Mouse (Mus musculus): ENCODE data around the gene Zfp865. TPM values are rescaled to one million over a fixed set of nuclear protein-coding genes. Genes with fewer than 3 reads are reported as not detected.
A peak's percentile ranks its signal among the peaks of the same experiment; 100 is the strongest.

Zfp865 gene
- polyA plus RNA-seq, 1 experiment from 2014 or later = 1.2 TPM

DNA sequence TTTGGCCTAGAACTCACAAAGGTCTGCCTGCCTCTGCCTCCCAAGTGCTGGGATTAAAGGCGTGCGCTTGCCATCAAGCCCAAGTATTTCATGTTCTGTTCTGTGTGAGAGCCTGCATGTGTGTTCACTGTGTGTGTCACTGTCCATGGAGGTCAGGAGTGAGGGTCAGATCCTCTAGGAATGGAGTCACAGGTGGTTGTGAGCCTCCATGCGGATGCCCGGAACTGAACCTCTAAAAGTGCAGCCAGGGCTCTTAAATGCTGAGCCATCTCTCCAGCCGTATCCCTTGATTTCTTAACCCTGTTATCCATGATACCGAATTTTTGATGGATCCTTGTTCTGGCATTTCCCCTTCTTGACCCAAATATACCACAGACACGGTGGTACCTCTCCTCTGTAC is 16.9 kb downstream of the Zfp865 start:
- Histone ChIP-seq H3K9me3 (replicated peaks; ENCODE audit: control insufficient read depth, low read length) (no peaks in the 10 kb centered on the region), H3K9ac (ENCODE audit: low read depth, low read length) (no peak overlapping the region), H3K4me2 (ENCODE audit: low read depth, low read length) (no peak overlapping the region), H3K27ac (ENCODE audit: low read length) (no peak overlapping the region), H3K4me1 (ENCODE audit: control insufficient read depth, low read depth, low read length) (peaks cover 14% of the 10 kb centered on the region), H3K4me3 (ENCODE audit: low read depth, low read length) (no peak overlapping the region), H3K36me3 (ENCODE audit: control insufficient read depth, insufficient read depth) (peaks cover 6% of the 10 kb centered on the region), H3K27me3 (ENCODE audit: control insufficient read depth, insufficient read depth, low read depth, low read length) (no peaks in the 10 kb centered on the region)
- 83% methylated on average over 7 of the region's 7 CpGs for WGBS (ENCODE audit: insufficient replicate concordance)
- ATAC-seq (ENCODE audit: low read depth) = no peak

DNA sequence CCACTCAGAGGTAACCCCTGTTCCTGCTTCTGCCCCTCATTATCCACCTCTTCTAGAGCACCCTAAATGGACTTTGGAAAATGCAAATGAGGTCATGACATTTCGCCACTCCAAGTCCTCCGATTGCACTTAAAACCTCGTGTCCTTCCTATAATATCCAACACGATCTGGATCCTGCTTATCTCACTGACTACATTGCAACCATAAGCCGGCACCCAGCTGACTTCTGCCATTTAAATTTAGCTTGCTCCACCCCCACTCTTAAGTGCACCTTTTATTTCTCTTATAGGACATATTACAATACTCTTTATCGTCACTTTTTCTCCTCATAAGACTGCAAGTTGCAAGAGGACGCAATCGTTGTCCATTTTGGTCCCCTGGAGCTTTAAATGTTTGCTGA is 17.3 kb downstream of the Zfp865 start:
- Histone ChIP-seq H3K9ac (ENCODE audit: low read depth, low read length) (no peak overlapping the region), H3K4me2 (ENCODE audit: low read depth, low read length) (peak overlapping the region; percentile 78), H3K27ac (ENCODE audit: low read length) (peak overlapping the region; percentile 95; the same call in 1 of the 2 replicates), H3K9me3 (replicated peaks; ENCODE audit: control insufficient read depth, low read length) (no peaks in the 10 kb centered on the region), H3K27me3 (ENCODE audit: control insufficient read depth, insufficient read depth, low read depth, low read length) (no peaks in the 10 kb centered on the region), H3K4me3 (ENCODE audit: low read depth, low read length) (peak overlapping the region; percentile 88), H3K4me1 (ENCODE audit: control insufficient read depth, low read depth, low read length) (peaks cover 14% of the 10 kb centered on the region), H3K36me3 (ENCODE audit: control insufficient read depth, insufficient read depth) (peaks cover 3% of the 10 kb centered on the region; the same call in 1 of the 2 replicates)
- ATAC-seq (ENCODE audit: low read depth) = no peak
- 59% methylated on average over 8 of the region's 8 CpGs for WGBS (ENCODE audit: insufficient replicate concordance)

GRCm38 (mm10) chr7:5038109-5038732 is 18.0 kb downstream of the Zfp865 start, which contains the start of gene Zfp784:
Zfp784 (minus strand) TSS chr7:5038446.
- Histone ChIP-seq H3K9ac (ENCODE audit: low read depth, low read length) (peak within 1 kb of the TSS; percentile 88), H3K27ac (ENCODE audit: low read length) (peak within 1 kb of the TSS; percentile 95), H3K36me3 (ENCODE audit: control insufficient read depth, insufficient read depth) (no peaks in the 10 kb centered on the region), H3K4me1 (ENCODE audit: control insufficient read depth, low read depth, low read length) (peaks cover 14% of the 10 kb centered on the region), H3K9me3 (replicated peaks; ENCODE audit: control insufficient read depth, low read length) (no peaks in the 10 kb centered on the region), H3K4me3 (ENCODE audit: low read depth, low read length) (peak within 1 kb of the TSS; percentile 88), H3K4me2 (ENCODE audit: low read depth, low read length) (peak within 1 kb of the TSS; percentile 78), H3K27me3 (ENCODE audit: control insufficient read depth, insufficient read depth, low read depth, low read length) (no peaks in the 10 kb centered on the region)
- under 1% methylated on average over 48 of the region's 48 CpGs for WGBS (ENCODE audit: insufficient replicate concordance)
- peak; percentile 99 for ATAC-seq (ENCODE audit: low read depth)

DNA sequence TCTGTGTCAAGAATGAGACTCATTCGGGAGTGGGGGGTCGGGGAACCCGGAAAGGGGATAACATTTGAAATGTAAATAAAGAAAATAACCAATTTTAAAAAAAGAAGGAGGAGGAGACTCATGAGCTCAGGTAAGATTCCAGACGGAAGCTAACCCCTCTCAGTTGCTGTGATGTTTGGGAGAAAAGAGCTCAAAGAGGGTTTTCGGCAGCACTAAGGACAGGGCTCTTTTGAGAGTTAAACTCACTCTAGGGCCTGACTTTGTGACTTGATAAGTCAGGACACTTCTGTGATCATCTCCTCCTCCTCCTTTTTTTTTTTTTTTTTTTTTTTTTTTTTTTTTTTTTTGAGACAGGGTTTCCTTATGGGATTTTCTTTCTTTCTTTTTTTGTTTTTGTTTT is 18.8 kb downstream of the Zfp865 start:
- peak overlapping the region; percentile 88 for H3K4me3 ChIP-seq (ENCODE audit: low read depth, low read length)
- no peaks in the 10 kb centered on the region for H3K27me3 ChIP-seq (ENCODE audit: control insufficient read depth, insufficient read depth, low read depth, low read length)
- no peak for ATAC-seq (ENCODE audit: low read depth)
- no peaks in the 10 kb centered on the region for H3K36me3 ChIP-seq (ENCODE audit: control insufficient read depth, insufficient read depth)
- WGBS (ENCODE audit: insufficient replicate concordance) = 22% methylated on average over 5 of the region's 5 CpGs
- peak overlapping the region; percentile 88 for H3K9ac ChIP-seq (ENCODE audit: low read depth, low read length)
- H3K4me1 ChIP-seq (ENCODE audit: control insufficient read depth, low read depth, low read length) = peaks cover 14% of the 10 kb centered on the region
- H3K9me3 ChIP-seq (replicated peaks; ENCODE audit: control insufficient read depth, low read length) = no peaks in the 10 kb centered on the region
- H3K27ac ChIP-seq (ENCODE audit: low read length) = peak overlapping the region; percentile 95
- peak overlapping the region; percentile 78 for H3K4me2 ChIP-seq (ENCODE audit: low read depth, low read length)

- Histone ChIP-seq H3K4me2 (ENCODE audit: low read depth, low read length) (no peak overlapping the region), H3K27ac (ENCODE audit: low read length) (no peak overlapping the region), H3K9me3 (replicated peaks; ENCODE audit: control insufficient read depth, low read length) (no peaks in the 10 kb centered on the region), H3K9ac (ENCODE audit: low read depth, low read length) (no peak overlapping the region), H3K4me1 (ENCODE audit: control insufficient read depth, low read depth, low read length) (no peaks in the 10 kb centered on the region), H3K4me3 (ENCODE audit: low read depth, low read length) (no peak overlapping the region), H3K36me3 (ENCODE audit: control insufficient read depth, insufficient read depth) (no peaks in the 10 kb centered on the region), H3K27me3 (ENCODE audit: control insufficient read depth, insufficient read depth, low read depth, low read length) (peaks cover 14% of the 10 kb centered on the region)
- 25% methylated on average over 2 of the region's 2 CpGs for WGBS (ENCODE audit: insufficient replicate concordance)
- no peak for ATAC-seq (ENCODE audit: low read depth)
These were observed 24.8 kb downstream of the Zfp865 start for GRCm38 (mm10) chr7:5044981-5045380.

DNA sequence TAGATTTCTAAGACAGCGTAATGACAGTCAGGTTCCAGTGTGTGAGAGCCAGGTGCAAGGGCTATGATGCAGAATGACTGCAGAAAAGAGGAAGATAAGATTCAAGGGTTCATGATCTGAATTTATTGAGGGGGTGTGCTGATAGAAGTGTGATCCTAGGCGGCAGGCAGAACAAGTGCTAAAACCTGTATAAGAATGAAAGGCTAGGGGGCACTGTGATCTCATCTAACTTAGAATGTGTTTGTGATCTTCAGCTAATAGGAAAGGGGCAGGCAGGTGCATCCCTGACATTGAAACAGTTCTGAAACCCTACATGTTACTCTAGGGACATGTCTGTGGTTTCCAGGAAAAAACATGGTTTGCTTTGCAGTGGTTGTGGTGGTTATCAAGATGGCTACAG is 25.9 kb downstream of the Zfp865 start:
- Histone ChIP-seq H3K36me3 (ENCODE audit: control insufficient read depth, insufficient read depth) (no peaks in the 10 kb centered on the region), H3K4me2 (ENCODE audit: low read depth, low read length) (no peak overlapping the region), H3K27ac (ENCODE audit: low read length) (no peak overlapping the region), H3K9ac (ENCODE audit: low read depth, low read length) (no peak overlapping the region), H3K9me3 (replicated peaks; ENCODE audit: control insufficient read depth, low read length) (no peaks in the 10 kb centered on the region), H3K27me3 (ENCODE audit: control insufficient read depth, insufficient read depth, low read depth, low read length) (peaks cover 25% of the 10 kb centered on the region), H3K4me1 (ENCODE audit: control insufficient read depth, low read depth, low read length) (no peaks in the 10 kb centered on the region), H3K4me3 (ENCODE audit: low read depth, low read length) (no peak overlapping the region)
- ATAC-seq (ENCODE audit: low read depth) = no peak
- WGBS (ENCODE audit: insufficient replicate concordance) = 59% methylated on average over 2 of the region's 2 CpGs

GRCm38 (mm10) chr7:5047313-5047712 is 27.1 kb downstream of the Zfp865 start:
- ATAC-seq (ENCODE audit: low read depth) = no peak
- 12% methylated on average over 2 of the region's 2 CpGs for WGBS (ENCODE audit: insufficient replicate concordance)

DNA sequence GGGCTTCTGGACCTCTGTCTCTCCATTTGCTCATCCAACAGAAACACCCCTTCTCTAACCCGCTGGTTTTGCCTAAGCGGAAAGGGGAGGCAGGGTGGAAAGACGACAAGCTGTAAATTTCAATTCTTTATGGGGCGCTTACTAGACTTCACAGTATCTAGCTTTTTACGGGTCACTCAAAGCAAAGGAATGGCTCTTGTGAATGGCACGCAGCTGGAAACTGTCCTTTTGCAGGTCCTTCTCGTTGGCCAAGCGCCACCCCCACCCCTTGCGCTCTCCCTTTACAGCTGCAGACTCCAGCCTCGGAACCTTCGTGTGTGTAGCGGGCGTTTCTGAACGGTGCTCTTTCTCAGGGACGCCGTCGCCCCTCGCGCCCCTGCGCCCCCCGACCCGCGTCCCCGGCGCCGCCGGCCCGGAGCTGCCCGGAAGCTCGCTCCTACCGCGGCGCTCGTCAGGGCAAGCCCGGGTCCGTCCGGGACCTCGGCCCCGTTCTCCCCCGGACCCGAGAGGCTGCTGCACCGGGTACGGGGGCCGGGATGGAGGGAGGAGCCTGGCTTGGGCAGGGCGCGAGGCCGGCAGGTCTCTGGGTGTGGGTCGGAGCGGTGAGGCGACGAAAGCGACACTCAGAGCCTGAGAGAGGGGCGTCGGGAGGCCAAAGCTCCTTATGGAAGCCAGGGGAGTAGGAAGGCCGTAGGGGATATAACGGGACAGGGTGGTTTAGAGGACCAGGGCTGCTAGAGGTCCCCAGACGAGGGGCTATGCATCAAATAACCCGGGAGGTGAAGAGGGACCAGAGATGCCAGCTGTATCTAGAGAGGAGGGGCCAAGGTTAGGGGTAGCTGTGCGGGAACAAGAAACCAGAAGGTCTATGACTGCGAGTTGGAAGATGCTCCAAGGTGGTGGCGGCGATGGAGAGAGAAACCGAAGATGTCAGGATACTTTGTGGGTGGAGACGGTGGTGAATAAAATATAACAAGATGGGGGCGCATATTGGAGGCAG is 31.3 kb downstream of the Zfp865 start, which contains the start of gene Zfp580:
Gene Zfp580, plus strand, starts transcription at position 346 of the 1,000 bp plus-strand sequence.
- WGBS (ENCODE audit: insufficient replicate concordance) = 2% methylated on average over 65 of the region's 65 CpGs
- Histone ChIP-seq H3K27me3 (ENCODE audit: control insufficient read depth, insufficient read depth, low read depth, low read length) (peaks cover 79% of the 10 kb centered on the region), H3K4me2 (ENCODE audit: low read depth, low read length) (peak within 1 kb of the TSS; percentile 74), H3K36me3 (ENCODE audit: control insufficient read depth, insufficient read depth) (no peaks in the 10 kb centered on the region), H3K9ac (ENCODE audit: low read depth, low read length) (peak within 1 kb of the TSS; percentile 57), H3K9me3 (replicated peaks; ENCODE audit: control insufficient read depth, low read length) (no peaks in the 10 kb centered on the region), H3K27ac (ENCODE audit: low read length) (no peak within 1 kb of the TSS), H3K4me1 (ENCODE audit: control insufficient read depth, low read depth, low read length) (peaks cover 4% of the 10 kb centered on the region), H3K4me3 (ENCODE audit: low read depth, low read length) (peak within 1 kb of the TSS; percentile 62)
- peak; percentile 67 for ATAC-seq (ENCODE audit: low read depth)

More at GRCm38 (mm10) chr7:5047313-5047712, 27.1 kb downstream of the Zfp865 start:
- H3K4me1 ChIP-seq (ENCODE audit: control insufficient read depth, low read depth, low read length) = peaks cover 4% of the 10 kb centered on the region
- peaks cover 37% of the 10 kb centered on the region for H3K27me3 ChIP-seq (ENCODE audit: control insufficient read depth, insufficient read depth, low read depth, low read length)
- no peak overlapping the region for H3K4me3 ChIP-seq (ENCODE audit: low read depth, low read length)
- H3K9ac ChIP-seq (ENCODE audit: low read depth, low read length) = no peak overlapping the region
- H3K27ac ChIP-seq (ENCODE audit: low read length) = no peak overlapping the region
- H3K36me3 ChIP-seq (ENCODE audit: control insufficient read depth, insufficient read depth) = no peaks in the 10 kb centered on the region
- no peaks in the 10 kb centered on the region for H3K9me3 ChIP-seq (replicated peaks; ENCODE audit: control insufficient read depth, low read length)
- H3K4me2 ChIP-seq (ENCODE audit: low read depth, low read length) = no peak overlapping the region
